Mouse (Mus musculus) megakaryocyte, embryonic 14.5 days (primary cell): ENCODE measurements around the gene Fn3krp. TPM values are rescaled to one million over a fixed set of nuclear protein-coding genes. Genes with fewer than 3 reads are reported as not detected.

Experiments used
- H3K27me3 ChIP-seq: replicated peaks from 2 replicates; pipeline ENCODE3; 2012; ENCODE audit warnings: inconsistent platforms
- H3K36me3 ChIP-seq: replicated peaks from 2 replicates; pipeline ENCODE3; 2012; ENCODE audit warnings: low read length, inconsistent platforms, mixed read lengths
- H3K4me1 ChIP-seq: 2 replicates; pipeline ENCODE4 v1.6.1; 2012; ENCODE audit warnings: inconsistent platforms
- H3K4me3 ChIP-seq: replicated peaks from 2 replicates; pipeline ENCODE3; 2012; ENCODE audit warnings: moderate library complexity, mild to moderate bottlenecking, inconsistent platforms
- H3K9me3 ChIP-seq: 2 replicates; pipeline ENCODE4 v1.6.1; 2012; ENCODE audit warnings: inconsistent platforms
- FLI1 ChIP-seq: IDR thresholded peaks from 2 replicates; pipeline ENCODE4 v1.6.1; 2012; ENCODE audit warnings: low read length, inconsistent platforms, mixed read lengths
- GATA1 ChIP-seq: IDR thresholded peaks from 3 replicates; pipeline ENCODE4 v1.6.1; 2012; ENCODE audit warnings: mixed read lengths, low read length, inconsistent platforms, borderline replicate concordance
- polyA plus RNA-seq: library from polyadenylated mRNA; stranded (reverse); fragments of >175 nt; gene quantifications from 2 replicates; pipeline ENCODE4 v1.2.3, GENCODE M21; 2012; ENCODE audit warnings: low replicate concordance; ENCODE audit not compliant: insufficient read depth

Fn3krp gene
- polyA plus RNA-seq, 1 experiment: 0.48 TPM

- TF ChIP-seq GATA1 (no peak), FLI1 (no peak)
- Histone ChIP-seq H3K4me3 (no peak overlapping the region), H3K27me3 (peaks cover 14% of the 10 kb centered on the region), H3K4me1 (peaks cover 41% of the 10 kb centered on the region), H3K36me3 (no peaks in the 10 kb centered on the region), H3K9me3 (no peaks in the 10 kb centered on the region)
Observed at GRCm38 (mm10) chr11:121439686-121440292, 18.6 kb downstream of the Fn3krp start.

- peaks cover 37% of the 10 kb centered on the region for H3K4me1 ChIP-seq
- TF ChIP-seq GATA1: no peak
- TF ChIP-seq FLI1: no peak
- no peaks in the 10 kb centered on the region for H3K36me3 ChIP-seq
- H3K4me3 ChIP-seq: no peak overlapping the region
- no peaks in the 10 kb centered on the region for H3K9me3 ChIP-seq
- peaks cover 14% of the 10 kb centered on the region for H3K27me3 ChIP-seq
Observed at GRCm38 (mm10) chr11:121441653-121442052, 20.5 kb downstream of the Fn3krp start.

GRCm38 (mm10) chr11:121442076-121442475 is 20.9 kb downstream of the Fn3krp start:
- no peak overlapping the region for H3K4me3 ChIP-seq
- peaks cover 37% of the 10 kb centered on the region for H3K4me1 ChIP-seq
- TF ChIP-seq FLI1 (no peak), GATA1 (no peak)
- no peaks in the 10 kb centered on the region for H3K36me3 ChIP-seq
- no peaks in the 10 kb centered on the region for H3K9me3 ChIP-seq
- peaks cover 11% of the 10 kb centered on the region for H3K27me3 ChIP-seq

GRCm38 (mm10) chr11:121451216-121451726 is 30.1 kb downstream of the Fn3krp start:
- Histone ChIP-seq H3K4me1 (peaks cover 48% of the 10 kb centered on the region), H3K27me3 (no peaks in the 10 kb centered on the region), H3K4me3 (peak overlapping the region; percentile 97), H3K36me3 (peaks cover 16% of the 10 kb centered on the region), H3K9me3 (no peaks in the 10 kb centered on the region)
- no peak for TF ChIP-seq FLI1
- TF ChIP-seq GATA1: no peak

GRCm38 (mm10) chr11:121451753-121452635 is 30.8 kb downstream of the Fn3krp start, which contains the start of gene Tbcd:
Gene Tbcd, plus strand, starts transcription at chr11:121451949.
- H3K4me3 ChIP-seq: peak within 1 kb of the TSS; percentile 97
- peaks cover 50% of the 10 kb centered on the region for H3K4me1 ChIP-seq
- H3K9me3 ChIP-seq: no peaks in the 10 kb centered on the region
- no peaks in the 10 kb centered on the region for H3K27me3 ChIP-seq
- peaks cover 24% of the 10 kb centered on the region for H3K36me3 ChIP-seq
- TF ChIP-seq GATA1 (no peak), FLI1 (no peak)

- H3K9me3 ChIP-seq: no peaks in the 10 kb centered on the region
- no peak overlapping the region for H3K4me3 ChIP-seq
- H3K4me1 ChIP-seq: peaks cover 31% of the 10 kb centered on the region
- no peaks in the 10 kb centered on the region for H3K27me3 ChIP-seq
- no peak for TF ChIP-seq FLI1
- no peak for TF ChIP-seq GATA1
- peaks cover 76% of the 10 kb centered on the region for H3K36me3 ChIP-seq
Observed at GRCm38 (mm10) chr11:121457874-121458273, 36.7 kb downstream of the Fn3krp start.

- TF ChIP-seq FLI1 (no peak), GATA1 (no peak)
- Histone ChIP-seq H3K36me3 (peaks cover 87% of the 10 kb centered on the region), H3K4me3 (no peak overlapping the region), H3K9me3 (no peaks in the 10 kb centered on the region), H3K4me1 (peaks cover 14% of the 10 kb centered on the region), H3K27me3 (no peaks in the 10 kb centered on the region)
Observed at GRCm38 (mm10) chr11:121467408-121467807, 46.2 kb downstream of the Fn3krp start.

- TF ChIP-seq GATA1: no peak
- TF ChIP-seq FLI1: no peak
Observed at GRCm38 (mm10) chr11:121474831-121475230, 53.6 kb downstream of the Fn3krp start.

GRCm38 (mm10) chr11:121475699-121476415 is 54.7 kb downstream of the Fn3krp start:
- Histone ChIP-seq H3K4me3 (peak overlapping the region; percentile 59), H3K9me3 (no peaks in the 10 kb centered on the region), H3K36me3 (peaks cover 78% of the 10 kb centered on the region), H3K4me1 (peaks cover 54% of the 10 kb centered on the region), H3K27me3 (no peaks in the 10 kb centered on the region)
- TF ChIP-seq GATA1: no peak
- TF ChIP-seq FLI1: no peak

More at GRCm38 (mm10) chr11:121474831-121475230, 53.6 kb downstream of the Fn3krp start:
- Histone ChIP-seq H3K9me3 (no peaks in the 10 kb centered on the region), H3K36me3 (peaks cover 81% of the 10 kb centered on the region), H3K27me3 (no peaks in the 10 kb centered on the region), H3K4me3 (no peak overlapping the region), H3K4me1 (peaks cover 53% of the 10 kb centered on the region)
